Mouse (Mus musculus): ENCODE results near the gene Foxf2. TPM values are rescaled to one million over a fixed set of nuclear protein-coding genes. Genes with fewer than 3 reads are reported as not detected.

The Foxf2 gene
- polyA plus RNA-seq (2014; fragmentation: Illumina TruSeq; extraction: RNeasy Lipid Tissue Mini Kit (QIAGEN cat#74804); ENCODE audit: low read depth, low replicate concordance) = 10.3 TPM

DNA sequence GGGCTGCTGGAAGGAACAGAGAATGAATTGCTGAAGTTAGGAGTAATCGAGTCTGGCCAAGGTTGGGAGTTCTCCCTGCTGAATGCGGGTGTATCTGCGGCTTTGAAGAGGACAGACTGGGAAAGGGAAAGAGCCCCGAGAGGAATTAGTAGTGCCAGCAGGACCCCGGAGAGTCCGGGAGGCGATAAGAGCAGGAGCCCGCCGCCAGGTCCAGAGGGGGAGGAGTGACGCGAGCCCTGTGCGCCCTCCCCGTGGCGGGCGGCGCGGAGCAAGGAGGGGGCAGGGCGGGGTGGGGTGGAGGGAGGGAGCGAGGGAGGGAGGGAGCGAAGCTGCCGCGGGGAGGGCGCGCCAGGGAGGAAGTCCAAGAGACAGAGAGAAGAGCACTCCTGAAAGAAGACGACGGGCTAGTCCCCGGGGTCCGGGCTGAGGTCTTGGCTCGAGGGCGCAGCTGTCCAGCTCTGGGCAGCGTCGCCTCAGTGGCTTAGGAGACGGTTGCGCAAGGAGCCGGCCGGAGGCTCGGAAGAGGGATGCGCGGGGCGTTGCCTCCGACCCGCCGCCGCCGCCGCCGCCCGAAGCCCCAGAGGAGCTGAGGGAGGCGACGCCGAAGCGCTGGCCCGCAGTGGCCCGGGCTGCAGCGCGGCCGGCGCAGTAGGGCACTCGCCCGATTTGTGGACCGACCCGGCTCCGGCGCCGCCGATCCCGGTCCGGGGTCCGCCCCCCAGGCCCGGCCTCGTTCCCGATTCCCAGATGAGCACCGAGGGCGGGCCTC, at the start of gene Foxf2:
TSS of gene Foxf2 (plus strand) at position 484 of the 769 bp plus-strand sequence.

Other genes with a start within 250 kb of the Foxf2 start
- gene Foxq1, start 69.7 kb upstream of the Foxf2 start, polyA plus RNA-seq (2014; fragmentation: Illumina TruSeq; extraction: RNeasy Lipid Tissue Mini Kit (QIAGEN cat#74804); ENCODE audit: low read depth, low replicate concordance) = 5.6 TPM
- 0.25 TPM for gene A530084C06Rik, start 66.5 kb upstream of the Foxf2 start, polyA plus RNA-seq (2014; fragmentation: Illumina TruSeq; extraction: RNeasy Lipid Tissue Mini Kit (QIAGEN cat#74804); ENCODE audit: low read depth, low replicate concordance)
- gene Foxc1, start 180.8 kb downstream of the Foxf2 start, polyA plus RNA-seq (2014; fragmentation: Illumina TruSeq; extraction: RNeasy Lipid Tissue Mini Kit (QIAGEN cat#74804); ENCODE audit: low read depth, low replicate concordance) = 0.54 TPM

Measured in sigmoid colon, adult 10 weeks (tissue).